Mouse (Mus musculus): ENCODE data around the gene Cxcl17. TPM values are rescaled to one million over a fixed set of nuclear protein-coding genes. Genes with fewer than 3 reads are reported as not detected.

Gene Cxcl17
- total RNA-seq, 1 experiment = 0.31 TPM

DNA sequence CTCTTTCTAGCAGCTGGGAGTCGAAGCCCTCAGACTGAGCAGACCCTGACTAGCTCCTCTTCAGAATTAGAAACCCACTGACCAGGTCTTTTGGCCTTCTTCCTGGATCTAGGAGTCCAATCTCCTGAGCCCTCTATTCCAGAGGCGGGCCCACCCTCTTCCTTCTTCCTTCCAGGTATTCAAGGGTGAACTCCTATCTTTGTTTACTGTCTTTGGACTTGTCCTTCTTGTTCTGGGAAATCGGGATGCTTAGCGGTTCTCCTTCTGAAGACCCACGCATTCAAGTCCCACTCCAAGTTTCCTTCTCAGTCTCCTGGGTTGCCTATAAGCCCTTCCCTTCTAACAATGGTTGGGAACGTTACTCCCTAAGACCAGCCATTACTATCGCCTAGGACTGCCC, 23.8 kb downstream of the Cxcl17 start:
- H3K4me3 ChIP-seq (ENCODE audit: insufficient read depth in 1 of 2, low read depth in 1 of 2, low read length in 2 of 2, poor library complexity in 1 of 2, severe bottlenecking in 1 of 2) = no peak overlapping the region
- no peak for TF ChIP-seq MAFK (IDR thresholded peaks at IDR 0.05; ENCODE audit: insufficient read depth, low read depth, low read length)
- TF ChIP-seq HCFC1 (IDR thresholded peaks at IDR 0.05; ENCODE audit: borderline replicate concordance, insufficient read depth, low read length) = no peak
- TF ChIP-seq CHD2 (IDR thresholded peaks at IDR 0.05; ENCODE audit: low read depth, low read length) = no peak
- TF ChIP-seq ZNF384 (IDR thresholded peaks at IDR 0.05; ENCODE audit: low read depth, low read length) = no peak
- TF ChIP-seq ZC3H11A (IDR thresholded peaks at IDR 0.05; ENCODE audit: borderline replicate concordance, low read depth, low read length) = no peak
- H3K4me1 ChIP-seq (ENCODE audit: control insufficient read depth in 2 of 2, insufficient read depth in 2 of 2, low read length in 2 of 2, poor library complexity in 1 of 2) = peaks cover 1 to 4% of the 10 kb centered on the region in 2 experiments; a peak in 2 of 4 replicates
- DNase-seq (ENCODE audit: low read depth, low spot score) = no peak
- H3K36me3 ChIP-seq (ENCODE audit: control insufficient read depth, insufficient read depth, low read length, poor library complexity, severe bottlenecking) = no peaks in the 10 kb centered on the region; the same call in 1 of the 2 replicates
- in situ Hi-C loops (cut with MboI; ENCODE audit: low sequenced_read_pairs in 2 of 2, unreplicated experiment in 2 of 2) = no loop called here
- no peak overlapping the region for H3K9ac ChIP-seq (ENCODE audit: insufficient read depth, low read depth, low read length, poor library complexity, severe bottlenecking)
- no peak overlapping the region for H3K27ac ChIP-seq (ENCODE audit: insufficient read depth, low read depth, low read length, poor library complexity, severe bottlenecking)
- H3K9me3 ChIP-seq (ENCODE audit: control insufficient read depth, insufficient read depth, low read depth, low read length) = no peaks in the 10 kb centered on the region

DNA sequence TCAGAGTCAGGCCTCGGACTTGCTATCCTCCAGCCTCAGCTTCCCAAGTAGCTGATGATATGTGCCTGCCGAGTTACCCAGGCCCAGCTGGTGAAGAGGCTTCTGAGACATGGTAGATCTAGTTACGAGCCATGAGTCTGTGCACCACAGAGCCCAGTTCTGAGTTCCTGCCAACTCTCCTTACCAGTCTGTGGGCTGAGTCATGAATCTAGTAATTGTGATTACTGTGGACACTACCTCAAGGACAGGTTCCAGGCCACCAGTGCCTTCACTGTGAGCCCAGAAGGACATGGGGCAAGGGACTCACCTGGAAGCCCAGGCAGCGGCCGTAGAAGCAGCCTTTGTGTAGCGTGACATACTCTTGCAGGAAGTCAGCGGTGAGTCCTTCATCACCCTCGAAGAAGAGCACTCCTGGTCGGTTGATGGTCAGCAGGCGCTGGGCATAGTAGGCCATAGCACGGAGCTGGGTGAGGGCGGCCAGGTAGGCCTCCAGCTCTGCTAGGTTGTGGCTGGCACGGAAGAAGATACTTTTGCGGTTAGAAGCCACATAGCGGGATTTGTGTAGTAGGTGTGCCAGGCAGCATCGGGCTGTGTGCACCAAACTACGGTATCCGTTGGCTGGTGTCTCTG, 24.8 kb downstream of the Cxcl17 start:
- Histone ChIP-seq H3K4me1 (ENCODE audit: control insufficient read depth in 2 of 2, insufficient read depth in 2 of 2, low read length in 2 of 2, poor library complexity in 1 of 2) (peaks cover 1 to 4% of the 10 kb centered on the region in 2 experiments; a peak in 2 of 4 replicates), H3K4me3 (ENCODE audit: insufficient read depth in 1 of 2, low read depth in 1 of 2, low read length in 2 of 2, poor library complexity in 1 of 2, severe bottlenecking in 1 of 2) (no peak overlapping the region), H3K36me3 (ENCODE audit: control insufficient read depth, insufficient read depth, low read length, poor library complexity, severe bottlenecking) (no peaks in the 10 kb centered on the region; the same call in 1 of the 2 replicates), H3K9ac (ENCODE audit: insufficient read depth, low read depth, low read length, poor library complexity, severe bottlenecking) (no peak overlapping the region), H3K27ac (ENCODE audit: insufficient read depth, low read depth, low read length, poor library complexity, severe bottlenecking) (no peak overlapping the region), H3K9me3 (ENCODE audit: control insufficient read depth, insufficient read depth, low read depth, low read length) (no peaks in the 10 kb centered on the region)
- no peak for TF ChIP-seq CHD2 (IDR thresholded peaks at IDR 0.05; ENCODE audit: low read depth, low read length)
- TF ChIP-seq ZNF384 (IDR thresholded peaks at IDR 0.05; ENCODE audit: low read depth, low read length) = no peak
- TF ChIP-seq HCFC1 (IDR thresholded peaks at IDR 0.05; ENCODE audit: borderline replicate concordance, insufficient read depth, low read length) = no peak
- no peak for TF ChIP-seq MAFK (IDR thresholded peaks at IDR 0.05; ENCODE audit: insufficient read depth, low read depth, low read length)
- no peak for TF ChIP-seq ZC3H11A (IDR thresholded peaks at IDR 0.05; ENCODE audit: borderline replicate concordance, low read depth, low read length)
- no peak for DNase-seq (ENCODE audit: low read depth, low spot score)
- in situ Hi-C loops (cut with MboI; ENCODE audit: low sequenced_read_pairs in 2 of 2, unreplicated experiment in 2 of 2) = no loop called here

DNA sequence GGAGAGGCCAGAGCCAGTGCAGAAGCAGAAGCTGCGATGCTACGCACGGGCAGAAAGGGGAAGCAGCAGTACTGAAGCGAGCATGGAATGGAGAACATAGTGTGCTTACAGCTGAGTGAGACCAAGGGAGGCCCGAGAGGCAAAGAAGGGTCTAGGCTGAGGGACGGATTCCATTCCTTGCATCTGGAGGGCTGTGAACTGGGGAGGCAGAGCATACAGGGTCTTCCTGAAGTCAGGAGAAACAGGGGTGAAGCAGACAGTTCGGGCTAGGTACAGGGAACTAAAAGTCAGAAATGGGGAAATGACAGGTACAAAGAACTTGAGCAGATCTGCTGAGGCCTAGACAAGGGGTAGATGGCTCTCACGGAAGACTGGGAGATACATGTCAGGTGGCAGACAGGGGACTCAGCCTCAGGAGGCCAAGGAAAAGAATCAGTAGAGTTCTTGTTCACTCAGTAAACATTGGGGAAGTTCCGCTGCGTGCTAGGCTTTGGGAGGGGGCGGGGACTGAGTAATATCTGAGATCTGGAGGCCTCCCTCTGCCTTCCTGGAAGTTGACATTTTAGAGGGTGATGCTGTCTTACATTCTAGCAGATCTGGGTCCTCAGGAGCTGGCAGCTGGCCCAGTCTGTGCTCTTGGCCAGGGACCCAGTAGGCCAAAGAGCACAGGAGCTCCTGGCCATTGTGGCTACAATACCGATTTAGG, 26.7 kb downstream of the Cxcl17 start:
- no peak for TF ChIP-seq ZNF384 (IDR thresholded peaks at IDR 0.05; ENCODE audit: low read depth, low read length)
- no peak for TF ChIP-seq ZC3H11A (IDR thresholded peaks at IDR 0.05; ENCODE audit: borderline replicate concordance, low read depth, low read length)
- no peak for TF ChIP-seq CHD2 (IDR thresholded peaks at IDR 0.05; ENCODE audit: low read depth, low read length)
- TF ChIP-seq HCFC1 (IDR thresholded peaks at IDR 0.05; ENCODE audit: borderline replicate concordance, insufficient read depth, low read length) = no peak
- TF ChIP-seq MAFK (IDR thresholded peaks at IDR 0.05; ENCODE audit: insufficient read depth, low read depth, low read length) = no peak
- DNase-seq (ENCODE audit: low read depth, low spot score) = no peak
- Histone ChIP-seq H3K9me3 (ENCODE audit: control insufficient read depth, insufficient read depth, low read depth, low read length) (no peaks in the 10 kb centered on the region), H3K36me3 (ENCODE audit: control insufficient read depth, insufficient read depth, low read length, poor library complexity, severe bottlenecking) (no peaks in the 10 kb centered on the region; the same call in 1 of the 2 replicates), H3K27ac (ENCODE audit: insufficient read depth, low read depth, low read length, poor library complexity, severe bottlenecking) (no peak overlapping the region), H3K9ac (ENCODE audit: insufficient read depth, low read depth, low read length, poor library complexity, severe bottlenecking) (no peak overlapping the region), H3K4me1 (ENCODE audit: control insufficient read depth in 2 of 2, insufficient read depth in 2 of 2, low read length in 2 of 2, poor library complexity in 1 of 2) (peaks cover 1 to 4% of the 10 kb centered on the region in 2 experiments; a peak in 2 of 4 replicates), H3K4me3 (ENCODE audit: insufficient read depth in 1 of 2, low read depth in 1 of 2, low read length in 2 of 2, poor library complexity in 1 of 2, severe bottlenecking in 1 of 2) (no peak overlapping the region)
- in situ Hi-C loops (cut with MboI; ENCODE audit: low sequenced_read_pairs in 2 of 2, unreplicated experiment in 2 of 2) = no loop called here

DNA sequence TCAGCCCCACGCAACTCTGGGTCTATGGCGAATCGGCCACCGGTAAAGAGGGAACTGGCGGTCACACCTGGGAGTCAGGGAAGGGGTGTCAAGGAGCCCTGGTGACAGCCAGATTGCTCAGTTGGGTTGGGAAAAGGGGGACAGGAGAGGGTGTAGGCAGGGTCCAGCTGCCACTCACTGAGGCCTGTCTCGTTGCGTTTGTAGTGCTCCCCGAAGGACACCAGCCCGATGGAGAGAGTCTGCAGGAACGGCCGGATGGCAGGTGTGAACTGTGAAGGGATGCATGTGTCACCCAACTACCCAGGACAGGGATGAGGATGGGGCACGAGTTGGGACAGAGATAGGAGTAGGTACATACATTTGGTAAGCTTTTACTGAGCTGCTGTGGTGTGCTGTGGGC, 27.4 kb downstream of the Cxcl17 start:
- DNase-seq (ENCODE audit: low read depth, low spot score) = no peak
- Histone ChIP-seq H3K9ac (ENCODE audit: insufficient read depth, low read depth, low read length, poor library complexity, severe bottlenecking) (no peak overlapping the region), H3K4me1 (ENCODE audit: control insufficient read depth in 2 of 2, insufficient read depth in 2 of 2, low read length in 2 of 2, poor library complexity in 1 of 2) (peaks cover 1 to 9% of the 10 kb centered on the region in 2 experiments; a peak in 2 of 4 replicates), H3K9me3 (ENCODE audit: control insufficient read depth, insufficient read depth, low read depth, low read length) (no peaks in the 10 kb centered on the region), H3K36me3 (ENCODE audit: control insufficient read depth, insufficient read depth, low read length, poor library complexity, severe bottlenecking) (no peaks in the 10 kb centered on the region; the same call in 1 of the 2 replicates), H3K27ac (ENCODE audit: insufficient read depth, low read depth, low read length, poor library complexity, severe bottlenecking) (no peak overlapping the region), H3K4me3 (ENCODE audit: insufficient read depth in 1 of 2, low read depth in 1 of 2, low read length in 2 of 2, poor library complexity in 1 of 2, severe bottlenecking in 1 of 2) (no peak overlapping the region)
- TF ChIP-seq ZC3H11A (IDR thresholded peaks at IDR 0.05; ENCODE audit: borderline replicate concordance, low read depth, low read length) (no peak), ZNF384 (IDR thresholded peaks at IDR 0.05; ENCODE audit: low read depth, low read length) (no peak), HCFC1 (IDR thresholded peaks at IDR 0.05; ENCODE audit: borderline replicate concordance, insufficient read depth, low read length) (no peak), CHD2 (IDR thresholded peaks at IDR 0.05; ENCODE audit: low read depth, low read length) (no peak), MAFK (IDR thresholded peaks at IDR 0.05; ENCODE audit: insufficient read depth, low read depth, low read length) (no peak)
- in situ Hi-C loops (cut with MboI; ENCODE audit: low sequenced_read_pairs in 2 of 2, unreplicated experiment in 2 of 2) = no loop called here

All from ES-E14 (cell line).